Mouse (Mus musculus) erythroblast, embryonic 14.5 days (primary cell): ENCODE results near the gene Anapc10.
"Not testable (repeated sequence)": the region's sequence is repeated elsewhere in the genome, so short reads cannot be mapped to it uniquely, and the experiment has no call there.

Source experiments
- GATA1 ChIP-seq: IDR thresholded peaks from 2 replicates; pipeline ENCODE4 v1.6.1; 2012; ENCODE audit warnings: low read length, inconsistent platforms, mixed read lengths
- TAL1 ChIP-seq: IDR thresholded peaks from 3 replicates; pipeline ENCODE4 v1.6.1; 2012; ENCODE audit warnings: low read length, inconsistent platforms, mixed read lengths

DNA sequence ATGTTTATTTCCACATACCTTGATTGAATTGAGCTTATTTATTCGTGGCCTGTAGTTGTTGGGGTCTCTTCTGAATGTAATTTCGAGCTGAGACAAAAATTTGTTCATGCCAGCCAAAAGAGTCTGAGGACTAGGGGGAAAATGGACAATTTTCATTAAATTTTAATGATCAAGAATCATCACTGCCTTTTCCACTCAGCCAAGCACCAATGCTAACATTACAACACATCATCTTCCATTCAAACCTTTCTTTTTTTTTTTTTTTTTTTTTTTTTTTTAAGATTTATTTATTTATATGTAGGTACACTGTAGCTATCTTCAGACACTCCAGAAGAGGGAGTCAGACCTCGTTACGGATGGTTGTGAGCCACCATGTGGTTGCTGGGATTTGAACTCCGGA is 25.7 kb upstream of the Anapc10 start:
- not testable (repeated sequence) for TF ChIP-seq GATA1, TAL1
